Mouse (Mus musculus) myocyte (in vitro differentiated cells): ENCODE measurements around the gene Zkscan14. TPM values are rescaled to one million over a fixed set of nuclear protein-coding genes. Genes with fewer than 3 reads are reported as not detected.

Source experiments
- H3K27me3 ChIP-seq: one replicate; pipeline ENCODE4 v1.6.1; 2011; ENCODE audit not compliant: control insufficient read depth, insufficient read depth, insufficient read length
- H3K36me3 ChIP-seq: one replicate; pipeline ENCODE4 v1.6.1; 2011; ENCODE audit not compliant: control insufficient read depth, insufficient read depth
- H3K4me2 ChIP-seq: one replicate; pipeline ENCODE4 v1.6.1; 2011; ENCODE audit warnings: low read depth, control low read depth
- H3K4me3 ChIP-seq: one replicate; pipeline ENCODE4 v1.5.1; 2011; ENCODE audit warnings: mild to moderate bottlenecking, control low read depth, moderate library complexity
- H3K79me2 ChIP-seq: one replicate; pipeline ENCODE4 v1.6.1; 2011; ENCODE audit not compliant: control insufficient read depth, insufficient read depth
- H3ac ChIP-seq: one replicate; pipeline ENCODE4 v1.6.1; 2011; ENCODE audit not compliant: control insufficient read depth, insufficient read length
- CEBPB ChIP-seq: IDR thresholded peaks from 2 replicates; pipeline ENCODE4 v1.6.1; 2011; ENCODE audit warnings: mild to moderate bottlenecking, moderate library complexity; ENCODE audit not compliant: poor library complexity, insufficient read depth, severe bottlenecking
- E2F4 ChIP-seq: IDR thresholded peaks from one replicate; pipeline ENCODE4 v1.6.1; 2011; ENCODE audit warnings: mild to moderate bottlenecking, control low read depth, moderate library complexity; ENCODE audit not compliant: insufficient read depth
- MAX ChIP-seq: IDR thresholded peaks from one replicate; pipeline ENCODE4 v1.6.1; 2011; ENCODE audit warnings: low read depth, mild to moderate bottlenecking, control low read depth
- MYOD1 ChIP-seq, 3 experiments: IDR thresholded peaks; one replicate each; pipeline ENCODE4 v1.6.1; 2011; ENCODE audit warnings: control low read depth in 2 of 3, low read depth in 2 of 3, mild to moderate bottlenecking in 2 of 3, moderate library complexity in 1 of 3; ENCODE audit not compliant: insufficient read length in 2 of 3, control insufficient read depth in 1 of 3
- MYOG ChIP-seq, 3 experiments: IDR thresholded peaks; one replicate each; pipeline ENCODE4 v1.6.1; 2011; ENCODE audit warnings: control low read depth in 2 of 3, low read depth in 2 of 3, mild to moderate bottlenecking in 2 of 3; ENCODE audit not compliant: insufficient read length in 2 of 3, control insufficient read depth in 1 of 3, insufficient read depth in 1 of 3
- POLR2A ChIP-seq: IDR thresholded peaks from one replicate; pipeline ENCODE4 v1.6.1; 2011; ENCODE audit warnings: low read depth, mild to moderate bottlenecking, control low read depth, moderate library complexity; ENCODE audit not compliant: insufficient read length
- POLR2AphosphoS2 ChIP-seq: IDR thresholded peaks from one replicate; pipeline ENCODE4 v1.6.1; 2011; ENCODE audit warnings: low read depth, control low read depth; ENCODE audit not compliant: insufficient read length
- REST ChIP-seq: IDR thresholded peaks from one replicate; pipeline ENCODE4 v1.6.1; 2011; ENCODE audit warnings: mild to moderate bottlenecking, control low read depth, moderate library complexity; ENCODE audit not compliant: insufficient read depth, insufficient read length
- SRF ChIP-seq: IDR thresholded peaks from one replicate; pipeline ENCODE4 v1.6.1; 2011; ENCODE audit warnings: low read depth; ENCODE audit not compliant: control insufficient read depth, insufficient read length
- TCF12 ChIP-seq: IDR thresholded peaks from one replicate; pipeline ENCODE4 v1.6.1; 2011; ENCODE audit warnings: mild to moderate bottlenecking, control low read depth; ENCODE audit not compliant: poor library complexity, insufficient read depth, severe bottlenecking
- TCF3 ChIP-seq: IDR thresholded peaks from one replicate; pipeline ENCODE4 v1.6.1; 2011; ENCODE audit warnings: low read depth, control low read depth; ENCODE audit not compliant: insufficient read length
- USF1 ChIP-seq: IDR thresholded peaks from one replicate; pipeline ENCODE4 v1.6.1; 2011; ENCODE audit warnings: low read depth, mild to moderate bottlenecking, control low read depth, moderate library complexity
- polyA plus RNA-seq: library from polyadenylated mRNA; unstranded; fragments of >200 nt; fragmentation: generic; extraction: Trizol; gene quantifications from one replicate; pipeline ENCODE4 v1.2.1, GENCODE M21; 2012; ENCODE audit warnings: missing spikeins

Zkscan14 gene
- polyA plus RNA-seq, 1 experiment: 5.8 TPM

GRCm38 (mm10) chr5:145190875-145191798, 10.5 kb downstream of the Zkscan14 start:
- Histone ChIP-seq H3K4me3 (peak overlapping the region; percentile 96), H3K79me2 (peaks cover 51% of the 10 kb centered on the region), H3K4me2 (peak overlapping the region; percentile 96), H3K27me3 (no peaks in the 10 kb centered on the region), H3K36me3 (peaks cover 13% of the 10 kb centered on the region), H3ac (peak overlapping the region; percentile 34)
- TF ChIP-seq POLR2AphosphoS2: peak; percentile 90
- no peak for TF ChIP-seq TCF3
- TF ChIP-seq TCF12: no peak
- no peak for TF ChIP-seq SRF
- no peak for TF ChIP-seq MYOD1 (IDR thresholded peaks at IDR 0.05; ENCODE audit: control insufficient read depth in 1 of 3, insufficient read length in 2 of 3, low read depth in 2 of 3)
- TF ChIP-seq CEBPB: no peak
- TF ChIP-seq POLR2A: peak; percentile 91
- TF ChIP-seq MAX: no peak
- TF ChIP-seq E2F4: peak; percentile 48
- no peak for TF ChIP-seq REST

GRCm38 (mm10) chr5:145190373-145190772, 11.3 kb downstream of the Zkscan14 start:
- Histone ChIP-seq H3K79me2 (peaks cover 52% of the 10 kb centered on the region), H3K36me3 (peaks cover 10% of the 10 kb centered on the region), H3K27me3 (no peaks in the 10 kb centered on the region), H3ac (peak overlapping the region; percentile 34), H3K4me2 (peak overlapping the region; percentile 96), H3K4me3 (peak overlapping the region; percentile 96)
- TF ChIP-seq POLR2AphosphoS2: no peak
- TF ChIP-seq USF1: no peak
- no peak for TF ChIP-seq REST
- TF ChIP-seq TCF12: no peak
- no peak for TF ChIP-seq MAX
- no peak for TF ChIP-seq MYOG (IDR thresholded peaks at IDR 0.05; ENCODE audit: control insufficient read depth in 1 of 3, insufficient read depth in 1 of 3, insufficient read length in 2 of 3, low read depth in 2 of 3)
- TF ChIP-seq CEBPB: no peak

GRCm38 (mm10) chr5:145189416-145189815, 12.3 kb downstream of the Zkscan14 start:
- peak overlapping the region; percentile 96 for H3K4me3 ChIP-seq
- no peak overlapping the region for H3ac ChIP-seq
- H3K36me3 ChIP-seq: peaks cover 14% of the 10 kb centered on the region
- peak overlapping the region; percentile 96 for H3K4me2 ChIP-seq
- peaks cover 52% of the 10 kb centered on the region for H3K79me2 ChIP-seq
- H3K27me3 ChIP-seq: no peaks in the 10 kb centered on the region
- no peak for TF ChIP-seq USF1
- no peak for TF ChIP-seq TCF12
- TF ChIP-seq MYOD1 (IDR thresholded peaks at IDR 0.05; ENCODE audit: control insufficient read depth in 1 of 3, insufficient read length in 2 of 3, low read depth in 2 of 3): no peak
- no peak for TF ChIP-seq CEBPB
- no peak for TF ChIP-seq E2F4
- no peak for TF ChIP-seq TCF3
- TF ChIP-seq REST: no peak
- TF ChIP-seq POLR2A: no peak
- TF ChIP-seq SRF: no peak
- no peak for TF ChIP-seq MAX
- TF ChIP-seq POLR2AphosphoS2: no peak
- no peak for TF ChIP-seq MYOG (IDR thresholded peaks at IDR 0.05; ENCODE audit: control insufficient read depth in 1 of 3, insufficient read depth in 1 of 3, insufficient read length in 2 of 3, low read depth in 2 of 3)

- Histone ChIP-seq H3K4me3 (no peak overlapping the region), H3K4me2 (no peak overlapping the region), H3K79me2 (peaks cover 40% of the 10 kb centered on the region), H3ac (no peak overlapping the region), H3K36me3 (peaks cover 15% of the 10 kb centered on the region), H3K27me3 (no peaks in the 10 kb centered on the region)
- TF ChIP-seq MYOD1 (IDR thresholded peaks at IDR 0.05; ENCODE audit: control insufficient read depth in 1 of 3, insufficient read length in 2 of 3, low read depth in 2 of 3): no peak
- no peak for TF ChIP-seq TCF3
- TF ChIP-seq REST: no peak
- TF ChIP-seq POLR2A: no peak
- TF ChIP-seq SRF: no peak
- no peak for TF ChIP-seq CEBPB
- no peak for TF ChIP-seq USF1
- no peak for TF ChIP-seq POLR2AphosphoS2
- TF ChIP-seq MYOG (IDR thresholded peaks at IDR 0.05; ENCODE audit: control insufficient read depth in 1 of 3, insufficient read depth in 1 of 3, insufficient read length in 2 of 3, low read depth in 2 of 3): no peak
- TF ChIP-seq MAX: no peak
- no peak for TF ChIP-seq TCF12
- no peak for TF ChIP-seq E2F4
These were observed 16.4 kb downstream of the Zkscan14 start for GRCm38 (mm10) chr5:145185244-145185643.
